Mouse (Mus musculus) stomach, postnatal 0 days (tissue): ENCODE results near the gene Fbxo10. TPM values are rescaled to one million over a fixed set of nuclear protein-coding genes. Genes with fewer than 3 reads are reported as not detected.

Source experiments
- ATAC-seq: fragments of 200-750 bp; cut with Nextera tagmentation; 2 replicates; pipeline ENCODE4 v1.8.0; 2017; ENCODE audit not compliant: low FRiP score, low TSS enrichment
- DNase-seq: peaks from one replicate; pipeline ENCODE4 v3.0.0-alpha.2; 2016; ENCODE audit warnings: low spot score
- H3K27ac ChIP-seq: fragments of 300-500 bp; sonication (generic); replicated peaks from 2 replicates; pipeline ENCODE4 v1.5.1; 2014; ENCODE audit warnings: mild to moderate bottlenecking, control low read depth
- H3K27me3 ChIP-seq: fragments of 300-500 bp; sonication (generic); 2 replicates; pipeline ENCODE4 v1.6.1; 2014; ENCODE audit warnings: low read length; ENCODE audit not compliant: control insufficient read depth, insufficient read depth
- H3K36me3 ChIP-seq: fragments of 300-500 bp; sonication (generic); 2 replicates; pipeline ENCODE4 v1.6.1; 2014; ENCODE audit warnings: low read length, mixed read lengths; ENCODE audit not compliant: control insufficient read depth, insufficient read depth
- H3K4me1 ChIP-seq: fragments of 300-500 bp; sonication (generic); replicated peaks from 2 replicates; pipeline ENCODE4 v1.6.1; 2014; ENCODE audit warnings: antibody characterized with exemption; ENCODE audit not compliant: control insufficient read depth, insufficient read depth
- H3K4me2 ChIP-seq: fragments of 300-500 bp; sonication (generic); replicated peaks from 2 replicates; pipeline ENCODE4 v1.6.1; 2014; ENCODE audit warnings: low read depth, mild to moderate bottlenecking, control low read depth, moderate library complexity
- H3K4me3 ChIP-seq: fragments of 300-500 bp; sonication (generic); 2 replicates; pipeline ENCODE4 v1.5.1; 2014; ENCODE audit warnings: low read depth, low read length, control low read depth
- H3K9ac ChIP-seq: fragments of 300-500 bp; sonication (generic); 2 replicates; pipeline ENCODE4 v1.6.1; 2014; ENCODE audit warnings: mild to moderate bottlenecking, low read length, control low read depth, mixed read lengths
- H3K9me3 ChIP-seq: fragments of 300-500 bp; sonication (generic); 2 replicates; pipeline ENCODE4 v1.6.1; 2016; ENCODE audit warnings: low read length; ENCODE audit not compliant: control insufficient read depth
- CTCF ChIP-seq: IDR thresholded peaks from 2 replicates; pipeline ENCODE4 v1.5.1; 2016; ENCODE audit warnings: antibody characterized with exemption, low read depth, mild to moderate bottlenecking, moderate library complexity
- EP300 ChIP-seq: optimal IDR thresholded peaks from 2 replicates; pipeline ENCODE3; 2016; ENCODE audit warnings: antibody characterized with exemption
- WGBS: fragments of 180-500 bp; shearing (Covaris S2); extraction: QIAGEN DNeasy Blood & Tissue Kit; methylation state at CpG from one replicate; pipeline ENCODE4 v1.1.7; 2014; 5-methylcytosine and 5-hydroxymethylcytosine counted together
- polyA plus RNA-seq: library from polyadenylated mRNA; unstranded; fragments of >200 nt; fragmentation: Nextera tagmentation; extraction: Ambion mirVana; gene quantifications from 2 replicates; pipeline ENCODE4 v1.2.1, GENCODE M21; 2015

Gene Fbxo10
- polyA plus RNA-seq, 1 experiment from 2014 or later = 4.1 TPM

GRCm38 (mm10) chr4:45032586-45032985 is 51.8 kb downstream of the Fbxo10 start:
- no peak for DNase-seq
- Histone ChIP-seq H3K9ac (no peak overlapping the region), H3K9me3 (no peaks in the 10 kb centered on the region), H3K4me2 (no peak overlapping the region), H3K36me3 (peaks cover 3% of the 10 kb centered on the region; the same call in 1 of the 2 replicates), H3K27me3 (no peaks in the 10 kb centered on the region), H3K4me1 (no peaks in the 10 kb centered on the region; the same call in 1 of the 2 replicates), H3K27ac (no peak overlapping the region), H3K4me3 (no peak overlapping the region)
- ATAC-seq = no peak
- TF ChIP-seq CTCF (no peak), EP300 (no peak)
- 91% methylated on average over 9 of the region's 9 CpGs for WGBS

GRCm38 (mm10) chr4:45026459-45026858 is 57.9 kb downstream of the Fbxo10 start:
- WGBS = 96% methylated on average over 4 of the region's 4 CpGs
- H3K4me2 ChIP-seq = no peak overlapping the region
- DNase-seq (no peak), ATAC-seq (no peak)
- H3K9me3 ChIP-seq = no peaks in the 10 kb centered on the region
- TF ChIP-seq EP300 (no peak), CTCF (no peak)
- peaks cover 6% of the 10 kb centered on the region; the same call in 1 of the 2 replicates for H3K36me3 ChIP-seq
- no peaks in the 10 kb centered on the region for H3K4me1 ChIP-seq
- H3K27me3 ChIP-seq = no peaks in the 10 kb centered on the region
- no peak overlapping the region for H3K27ac ChIP-seq
- H3K9ac ChIP-seq = no peak overlapping the region
- no peak overlapping the region for H3K4me3 ChIP-seq

GRCm38 (mm10) chr4:45019009-45019408 is 65.4 kb downstream of the Fbxo10 start:
- peaks cover 2% of the 10 kb centered on the region; the same call in 1 of the 2 replicates for H3K36me3 ChIP-seq
- TF ChIP-seq EP300 (no peak), CTCF (no peak)
- WGBS = 3% methylated on average over 14 of the region's 14 CpGs
- DNase-seq = no peak
- peak; percentile 15; the same call in 1 of the 2 replicates for ATAC-seq
- H3K27me3 ChIP-seq = no peaks in the 10 kb centered on the region
- H3K9me3 ChIP-seq = no peaks in the 10 kb centered on the region
- no peak overlapping the region; the same call in 1 of the 2 replicates for H3K27ac ChIP-seq
- peak overlapping the region; percentile 96 for H3K4me2 ChIP-seq
- no peaks in the 10 kb centered on the region for H3K4me1 ChIP-seq
- peak overlapping the region; percentile 69 for H3K9ac ChIP-seq
- peak overlapping the region; percentile 69 for H3K4me3 ChIP-seq

- no peak within 1 kb of the TSS; the same call in 1 of the 2 replicates for H3K27ac ChIP-seq
- H3K4me3 ChIP-seq = peak within 1 kb of the TSS; percentile 69
- peak; percentile 92 for ATAC-seq
- WGBS = under 1% methylated on average over 29 of the region's 29 CpGs
- peak within 1 kb of the TSS; percentile 69 for H3K9ac ChIP-seq
- H3K9me3 ChIP-seq = no peaks in the 10 kb centered on the region
- no peaks in the 10 kb centered on the region for H3K4me1 ChIP-seq
- H3K27me3 ChIP-seq = no peaks in the 10 kb centered on the region
- peak within 1 kb of the TSS; percentile 96 for H3K4me2 ChIP-seq
- DNase-seq = peak; percentile 95
- no peak for TF ChIP-seq CTCF
- TF ChIP-seq EP300 = no peak
- H3K36me3 ChIP-seq = peaks cover 2% of the 10 kb centered on the region; the same call in 1 of the 2 replicates
Measured at GRCm38 (mm10) chr4:45018452-45018980, 65.9 kb downstream of the Fbxo10 start, which contains the start of gene Polr1e. Gene Polr1e, plus strand, starts transcription at chr4:45018583.

- H3K27me3 ChIP-seq = no peaks in the 10 kb centered on the region
Measured at GRCm38 (mm10) chr4:45015615-45016014, 68.8 kb downstream of the Fbxo10 start.

GRCm38 (mm10) chr4:45013537-45013936 is 70.9 kb downstream of the Fbxo10 start:
- H3K27ac ChIP-seq = no peak overlapping the region
- no peak for ATAC-seq

More at GRCm38 (mm10) chr4:45015615-45016014, 68.8 kb downstream of the Fbxo10 start:
- H3K4me1 ChIP-seq = no peaks in the 10 kb centered on the region
- WGBS = 10% methylated on average over 3 of the region's 3 CpGs
- ATAC-seq (no peak), DNase-seq (peak; percentile 47)
- no peak overlapping the region for H3K4me3 ChIP-seq
- peak; percentile 87 for TF ChIP-seq CTCF
- no peak for TF ChIP-seq EP300
- no peak overlapping the region for H3K27ac ChIP-seq
- H3K4me2 ChIP-seq = no peak overlapping the region
- H3K9ac ChIP-seq = no peak overlapping the region
- no peaks in the 10 kb centered on the region for H3K9me3 ChIP-seq
- H3K36me3 ChIP-seq = no peaks in the 10 kb centered on the region

More at GRCm38 (mm10) chr4:45013537-45013936, 70.9 kb downstream of the Fbxo10 start:
- WGBS = 4% methylated on average over 2 of the region's 2 CpGs
- H3K27me3 ChIP-seq = no peaks in the 10 kb centered on the region
- H3K36me3 ChIP-seq = no peaks in the 10 kb centered on the region
- no peaks in the 10 kb centered on the region for H3K9me3 ChIP-seq
- peak overlapping the region; percentile 72 for H3K4me2 ChIP-seq
- H3K4me1 ChIP-seq = no peaks in the 10 kb centered on the region
- no peak for DNase-seq
- H3K9ac ChIP-seq = peak overlapping the region; percentile 80
- TF ChIP-seq EP300 = no peak
- H3K4me3 ChIP-seq = peak overlapping the region; percentile 63
